Comparison of ENCODE assay signal across 8 mouse cellular contexts in genomic region chr11:104346931-104347330, GRCm38 (mm10).
DNase-seq lines count a peak whose midpoint lies in the region; ATAC-seq and TF ChIP-seq lines count a peak whose summit lies in the region.

No protein-coding gene starts in this region.

- no peak overlapping the region for H3K27ac ChIP-seq in kidney, embryonic 15.5 days
- H3K27ac ChIP-seq in hindbrain, embryonic 10.5 days, result no peak overlapping the region

- no peak for TF ChIP-seq POLR2A in lung, adult 2 months (IDR thresholded peaks at IDR 0.05; ENCODE audit: borderline replicate concordance, extremely low read depth, low read depth, low read length)

- peak; percentile 41 for DNase-seq in adrenal gland, postnatal 10 days
- DNase-seq in adrenal gland, adult 8-10 months, result no peak
- DNase-seq in kidney, adult 9 months, result peak; percentile 55
- DNase-seq in NIH3T3 (ENCODE audit: low read depth), result peak; percentile 50
- DNase-seq in lung, adult 2 months, result no peak
- DNase-seq in yolk sac, embryonic 10.5 days (ENCODE audit: low spot score), result no peak
- no peak for DNase-seq in hindbrain, embryonic 10.5 days (ENCODE audit: low spot score)

- H3K9me3 ChIP-seq in kidney, embryonic 15.5 days (replicated peaks), result no peaks in the 10 kb centered on the region
- no peaks in the 10 kb centered on the region for H3K9me3 ChIP-seq in hindbrain, embryonic 10.5 days

- no peak overlapping the region for H3K9ac ChIP-seq in kidney, embryonic 15.5 days

- no peaks in the 10 kb centered on the region for H3K4me1 ChIP-seq in kidney, embryonic 15.5 days
- H3K4me1 ChIP-seq in lung, adult 2 months (ENCODE audit: control insufficient read depth, insufficient read depth, low read length), result no peaks in the 10 kb centered on the region
- no peaks in the 10 kb centered on the region for H3K4me1 ChIP-seq in hindbrain, embryonic 10.5 days (replicated peaks)

- no peak overlapping the region for H3K4me2 ChIP-seq in kidney, embryonic 15.5 days

- TF ChIP-seq CTCF in lung, adult 2 months (IDR thresholded peaks at IDR 0.05; ENCODE audit: insufficient read depth, low read length), result 0 out of 2 replicates have a peak, but pooled peaks have one; percentile 5

- H3K36me3 ChIP-seq in kidney, embryonic 15.5 days, result peaks cover 83% of the 10 kb centered on the region
- H3K36me3 ChIP-seq in hindbrain, embryonic 10.5 days, result peaks cover 93% of the 10 kb centered on the region

- WGBS in kidney, embryonic 15.5 days, result 71% methylated on average over 3 of the region's 3 CpGs
- 39% methylated on average over 3 of the region's 3 CpGs for WGBS in lung, adult 2 months
- WGBS in hindbrain, embryonic 10.5 days, result 81% methylated on average over 3 of the region's 3 CpGs

- H3K27me3 ChIP-seq in kidney, embryonic 15.5 days, result no peaks in the 10 kb centered on the region
- H3K27me3 ChIP-seq in hindbrain, embryonic 10.5 days (ENCODE audit: insufficient read depth, poor library complexity, severe bottlenecking), result no peaks in the 10 kb centered on the region

- H3K4me3 ChIP-seq in kidney, embryonic 15.5 days (replicated peaks), result no peak overlapping the region
- no peak overlapping the region for H3K4me3 ChIP-seq in lung, adult 2 months (replicated peaks; ENCODE audit: extremely low read depth, low read depth, low read length)
- H3K4me3 ChIP-seq in hindbrain, embryonic 10.5 days, result no peak overlapping the region

- no peak for ATAC-seq in kidney, embryonic 15.5 days (replicated peaks; ENCODE audit: low FRiP score)

Comparison
In these comparisons a context has a peak if more than half of its experiments do, and no peak if none do; other contexts are left out.
1. DNase-seq: peak in adrenal gland, postnatal 10 days (single experiment), kidney, adult 9 months (single experiment) and NIH3T3 (single experiment); none in adrenal gland, adult 8-10 months (single experiment), lung, adult 2 months (single experiment), yolk sac, embryonic 10.5 days (single experiment) and hindbrain, embryonic 10.5 days (single experiment).